Comparison of ENCODE assay signal across 8 mouse cellular contexts in the genomic region with DNA sequence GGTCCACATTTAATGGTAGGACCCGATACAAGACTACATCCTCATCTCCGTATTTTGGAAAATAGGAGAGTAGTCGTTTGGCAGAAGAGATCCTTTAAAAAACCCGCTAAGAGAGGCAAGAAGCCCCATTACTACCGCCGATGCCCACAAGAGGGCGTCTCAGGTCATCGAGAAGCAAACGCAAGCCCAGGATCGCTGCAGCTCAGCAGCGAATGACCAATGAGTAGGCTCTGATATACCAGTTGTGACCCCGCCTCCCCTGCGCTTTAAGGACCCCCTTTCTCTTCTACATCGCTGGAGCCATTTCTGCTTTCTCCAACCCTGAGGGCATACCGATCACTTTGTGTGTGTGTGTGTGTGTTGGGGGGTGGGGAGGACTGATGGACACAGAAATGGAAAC.
DNase-seq lines count a peak whose midpoint lies in the region; ATAC-seq lines count a peak whose summit lies in the region.

No protein-coding gene starts in this region.

- WGBS in embryonic facial prominence, embryonic 11.5 days, result 2% methylated on average over 15 of the region's 15 CpGs
- WGBS in limb, embryonic 12.5 days, result 2% methylated on average over 15 of the region's 15 CpGs
- WGBS in midbrain, embryonic 15.5 days, result 2% methylated on average over 15 of the region's 15 CpGs

- H3K4me3 ChIP-seq in embryonic facial prominence, embryonic 11.5 days (ENCODE audit: low read depth, low read length), result peak overlapping the region; percentile 34
- peak overlapping the region; percentile 40 for H3K4me3 ChIP-seq in limb, embryonic 12.5 days (replicated peaks)
- peak overlapping the region; percentile 41 for H3K4me3 ChIP-seq in midbrain, embryonic 15.5 days

- ATAC-seq in embryonic facial prominence, embryonic 11.5 days (replicated peaks; ENCODE audit: insufficient number of reproducible peaks, low FRiP score, low TSS enrichment, low read depth), result peak; percentile 87
- ATAC-seq in limb, embryonic 12.5 days (ENCODE audit: insufficient number of reproducible peaks, insufficient read depth, low FRiP score, low TSS enrichment, low read depth), result peak; percentile 81
- ATAC-seq in midbrain, embryonic 15.5 days (replicated peaks), result peak; percentile 95

- H3K4me1 ChIP-seq in embryonic facial prominence, embryonic 11.5 days (ENCODE audit: control insufficient read depth, insufficient read depth, low read length), result no peaks in the 10 kb centered on the region
- peaks cover 15% of the 10 kb centered on the region for H3K4me1 ChIP-seq in limb, embryonic 12.5 days (replicated peaks)
- peaks cover 9% of the 10 kb centered on the region for H3K4me1 ChIP-seq in midbrain, embryonic 15.5 days

- peak; percentile 26 for DNase-seq in 3134 (ENCODE audit: extremely low read depth, insufficient read length, low spot score)
- peak; percentile 89 for DNase-seq in adrenal gland, postnatal 25 days
- peak; percentile 97 for DNase-seq in embryonic facial prominence, embryonic 11.5 days (ENCODE audit: low spot score)
- peak; percentile 81 for DNase-seq in heart, adult 8-10 months (ENCODE audit: low spot score)
- DNase-seq in kidney, adult 8-10 months, result peak; percentile 66 to 85
- DNase-seq in spleen, adult 18-20 months, result peak; percentile 65 to 87

- H3K27me3 ChIP-seq in embryonic facial prominence, embryonic 11.5 days (ENCODE audit: control insufficient read depth, insufficient read depth, low read length), result peaks cover 2% of the 10 kb centered on the region; the same call in 1 of the 2 replicates
- peaks cover 26% of the 10 kb centered on the region for H3K27me3 ChIP-seq in limb, embryonic 12.5 days
- no peaks in the 10 kb centered on the region for H3K27me3 ChIP-seq in midbrain, embryonic 15.5 days (replicated peaks)

- peak overlapping the region; percentile 36; the same call in 1 of the 2 replicates for H3K9ac ChIP-seq in embryonic facial prominence, embryonic 11.5 days (replicated peaks; ENCODE audit: low read length)
- H3K9ac ChIP-seq in limb, embryonic 12.5 days (replicated peaks), result 0 out of 2 replicates have a peak overlapping the region, but pooled peaks have one; percentile 42
- H3K9ac ChIP-seq in midbrain, embryonic 15.5 days, result peak overlapping the region; percentile 39

- H3K9me3 ChIP-seq in embryonic facial prominence, embryonic 11.5 days (replicated peaks; ENCODE audit: control insufficient read depth, low read length), result no peaks in the 10 kb centered on the region
- H3K9me3 ChIP-seq in limb, embryonic 12.5 days, result no peaks in the 10 kb centered on the region
- no peaks in the 10 kb centered on the region for H3K9me3 ChIP-seq in midbrain, embryonic 15.5 days

- no peak overlapping the region for H3K27ac ChIP-seq in embryonic facial prominence, embryonic 11.5 days (replicated peaks; ENCODE audit: low read depth, low read length)
- no peak overlapping the region for H3K27ac ChIP-seq in limb, embryonic 12.5 days
- H3K27ac ChIP-seq in midbrain, embryonic 15.5 days, result peak overlapping the region; percentile 62

- no peaks in the 10 kb centered on the region for H3K36me3 ChIP-seq in embryonic facial prominence, embryonic 11.5 days (replicated peaks; ENCODE audit: control insufficient read depth, insufficient read depth, low read depth, low read length)
- no peaks in the 10 kb centered on the region for H3K36me3 ChIP-seq in limb, embryonic 12.5 days
- H3K36me3 ChIP-seq in midbrain, embryonic 15.5 days (replicated peaks), result no peaks in the 10 kb centered on the region

- peak overlapping the region; percentile 52 for H3K4me2 ChIP-seq in embryonic facial prominence, embryonic 11.5 days (ENCODE audit: low read depth, low read length)
- peak overlapping the region; percentile 68 for H3K4me2 ChIP-seq in limb, embryonic 12.5 days
- H3K4me2 ChIP-seq in midbrain, embryonic 15.5 days, result peak overlapping the region; percentile 66

Comparison
In these comparisons a context has a peak if more than half of its experiments do, and no peak if none do; other contexts are left out.
1. DNase-seq: peak in every context shown above with its lines; median percentile 97 in embryonic facial prominence, embryonic 11.5 days; 89 in adrenal gland, postnatal 25 days; 81 in heart, adult 8-10 months; 76 in spleen, adult 18-20 months; 76 in kidney, adult 8-10 months; 26 in 3134.